ENCODE assay signal across 8 mouse cellular contexts in genomic region chr17:88042099-88043086, GRCm38 (mm10). TPM values are rescaled to one million over a fixed set of nuclear protein-coding genes. Genes with fewer than 3 reads are reported as not detected.
DNase-seq lines count a peak whose midpoint lies in the region; ATAC-seq lines count a peak whose summit lies in the region.
"Had no signal": no experiment of that assay in that cellular context is flagged by ENCODE, and none has a peak within 500 bp of the region (broad histone marks: within the 10 kb centered on the region; RNA-seq: fewer than 3 reads in every experiment).

No protein-coding gene starts in this region.

- H3K27me3 ChIP-seq in hindbrain, embryonic 15.5 days: no peaks in the 10 kb centered on the region
- no peaks in the 10 kb centered on the region for H3K27me3 ChIP-seq in liver, embryonic 15.5 days
- no peaks in the 10 kb centered on the region for H3K27me3 ChIP-seq in neural tube, embryonic 13.5 days
- H3K27me3 ChIP-seq: embryonic facial prominence, embryonic 13.5 days had no signal

- ATAC-seq in CD4-positive, CD25-positive, alpha-beta regulatory T cell, adult 4 months: peak; percentile 97
- ATAC-seq in activated CD4-positive, CD25-positive, alpha-beta regulatory T cell, adult 4 months: peak; percentile 96
- ATAC-seq in hindbrain, embryonic 15.5 days (ENCODE audit: low FRiP score, low read depth): peak; percentile 63; the same call in 1 of the 2 replicates
- ATAC-seq in liver, embryonic 15.5 days (ENCODE audit: insufficient read depth): peak; percentile 66
- peak; percentile 76 for ATAC-seq in neural tube, embryonic 13.5 days (ENCODE audit: low read depth)

- peak overlapping the region; percentile 0; the same call in 1 of the 2 replicates for H3K4me2 ChIP-seq in hindbrain, embryonic 15.5 days
- H3K4me2 ChIP-seq in liver, embryonic 15.5 days: peak overlapping the region; percentile 29
- H3K4me2 ChIP-seq in neural tube, embryonic 13.5 days: no peak overlapping the region
- H3K4me2 ChIP-seq: embryonic facial prominence, embryonic 13.5 days had no signal

- H3K4me3 ChIP-seq in hindbrain, embryonic 15.5 days: no peak overlapping the region
- H3K4me3 ChIP-seq in liver, embryonic 15.5 days (replicated peaks): 0 out of 2 replicates have a peak overlapping the region, but pooled peaks have one; percentile 14
- no peak overlapping the region for H3K4me3 ChIP-seq in neural tube, embryonic 13.5 days
- H3K4me3 ChIP-seq: embryonic facial prominence, embryonic 13.5 days had no signal

- no peak overlapping the region for H3K9ac ChIP-seq in hindbrain, embryonic 15.5 days
- H3K9ac ChIP-seq in liver, embryonic 15.5 days: no peak overlapping the region
- no peak overlapping the region for H3K9ac ChIP-seq in neural tube, embryonic 13.5 days
- H3K9ac ChIP-seq: embryonic facial prominence, embryonic 13.5 days had no signal

- no peaks in the 10 kb centered on the region for H3K9me3 ChIP-seq in hindbrain, embryonic 15.5 days
- H3K9me3 ChIP-seq in liver, embryonic 15.5 days (replicated peaks): no peaks in the 10 kb centered on the region
- H3K9me3 ChIP-seq in neural tube, embryonic 13.5 days: no peaks in the 10 kb centered on the region
- H3K9me3 ChIP-seq: embryonic facial prominence, embryonic 13.5 days had no signal

- peaks cover 25% of the 10 kb centered on the region for H3K4me1 ChIP-seq in hindbrain, embryonic 15.5 days (replicated peaks)
- H3K4me1 ChIP-seq in liver, embryonic 15.5 days (replicated peaks): peaks cover 14% of the 10 kb centered on the region; the same call in 1 of the 2 replicates
- peaks cover 35% of the 10 kb centered on the region for H3K4me1 ChIP-seq in neural tube, embryonic 13.5 days (replicated peaks)

- H3K36me3 ChIP-seq in hindbrain, embryonic 15.5 days: no peaks in the 10 kb centered on the region
- no peaks in the 10 kb centered on the region for H3K36me3 ChIP-seq in liver, embryonic 15.5 days (replicated peaks)
- H3K36me3 ChIP-seq in neural tube, embryonic 13.5 days: no peaks in the 10 kb centered on the region

- WGBS in hindbrain, embryonic 15.5 days: 40% methylated on average over 12 of the region's 12 CpGs
- 34% methylated on average over 12 of the region's 12 CpGs for WGBS in liver, embryonic 15.5 days (ENCODE audit: insufficient replicate concordance)
- WGBS in neural tube, embryonic 13.5 days: 45% methylated on average over 12 of the region's 12 CpGs

- H3K27ac ChIP-seq in hindbrain, embryonic 15.5 days (replicated peaks): no peak overlapping the region
- H3K27ac ChIP-seq in liver, embryonic 15.5 days (replicated peaks): no peak overlapping the region
- H3K27ac ChIP-seq in neural tube, embryonic 13.5 days (replicated peaks): no peak overlapping the region
- H3K27ac ChIP-seq: embryonic facial prominence, embryonic 13.5 days had no signal

- DNase-seq in testis, postnatal 14 days (ENCODE audit: low spot score): no peak
- no peak for DNase-seq in right cerebral cortex, adult 18-20 months

RNA-seq across cellular contexts. Expression of gene Fbxo11, which starts 22.7 kb away (rescaled TPM):
- 10 to 100 TPM; 19.2 to 31.1 TPM for polyA plus RNA-seq in CD4-positive, CD25-positive, alpha-beta regulatory T cell, adult 4 months (2017; shearing (Covaris generic))
- polyA plus RNA-seq in activated CD4-positive, CD25-positive, alpha-beta regulatory T cell, adult 4 months (2017; shearing (Covaris generic)): 10 to 100 TPM; 15.5 to 24.3 TPM
- 31.5 and 33.0 TPM in 2 replicates for polyA plus RNA-seq in hindbrain, embryonic 15.5 days (2015; fragmentation: Nextera tagmentation; extraction: Ambion mirVana)
- 3.2 and 4.1 TPM in 2 replicates for polyA plus RNA-seq in liver, embryonic 15.5 days (2015; fragmentation: Nextera tagmentation; extraction: Ambion mirVana)
- polyA plus RNA-seq in neural tube, embryonic 13.5 days (2015; fragmentation: Nextera tagmentation; extraction: Ambion mirVana): 30.7 and 30.9 TPM in 2 replicates
